Mouse (Mus musculus) granulocyte monocyte progenitor cell, adult 5-6 weeks (primary cell): ENCODE measurements around the gene Slc25a42. TPM values are rescaled to one million over a fixed set of nuclear protein-coding genes. Genes with fewer than 3 reads are reported as not detected.
A peak's percentile ranks its signal among the peaks of the same experiment; 100 is the strongest.

Experiments
- ATAC-seq: replicated peaks from 2 replicates; pipeline ENCODE4 v1.8.0; 2016; ENCODE audit warnings: mild to moderate bottlenecking, moderate TSS enrichment, inconsistent platforms; ENCODE audit not compliant: poor library complexity, severe bottlenecking
- total RNA-seq, 2 experiments: library from RNA; stranded (forward) in 1 of 2; stranded (reverse) in 1 of 2; fragments of 200-712, 200-1000 nt in 1 of 2; fragments of >200 nt in 1 of 2; fragmentation: Nextera tagmentation in 1 of 2; gene quantifications; 2 replicates each; pipeline ENCODE4 v1.2.3; 2014 to 2017

Gene Slc25a42
- total RNA-seq, 2 experiments from 2014 or later, result 0.62 to 3.2 TPM

- no peak for ATAC-seq
Observed at GRCm38 (mm10) chr8:70173320-70173719, 38.8 kb downstream of the Slc25a42 start.

GRCm38 (mm10) chr8:70172043-70172681 is 39.9 kb downstream of the Slc25a42 start, which contains the start of gene Tmem161a:
TSS of gene Tmem161a (plus strand) at chr8:70172356.
- peak; percentile 99 for ATAC-seq

GRCm38 (mm10) chr8:70171240-70171639 is 40.9 kb downstream of the Slc25a42 start:
- ATAC-seq, result no peak

GRCm38 (mm10) chr8:70170748-70171147 is 41.4 kb downstream of the Slc25a42 start:
- no peak for ATAC-seq

- ATAC-seq, result no peak
Observed at GRCm38 (mm10) chr8:70170116-70170515, 42.0 kb downstream of the Slc25a42 start.

GRCm38 (mm10) chr8:70166504-70167110 is 45.5 kb downstream of the Slc25a42 start:
- peak; percentile 89 for ATAC-seq

- no peak for ATAC-seq
Observed at GRCm38 (mm10) chr8:70163316-70163715, 48.8 kb downstream of the Slc25a42 start.

GRCm38 (mm10) chr8:70160015-70160414 is 52.1 kb downstream of the Slc25a42 start:
- ATAC-seq, result no peak

- no peak for ATAC-seq
Observed at GRCm38 (mm10) chr8:70159211-70159610, 52.9 kb downstream of the Slc25a42 start.

GRCm38 (mm10) chr8:70158069-70158853 is 53.8 kb downstream of the Slc25a42 start:
- peak; percentile 88 for ATAC-seq

- no peak for ATAC-seq
Observed at GRCm38 (mm10) chr8:70157240-70157800, 54.8 kb downstream of the Slc25a42 start.

GRCm38 (mm10) chr8:70152537-70153257 is 59.4 kb downstream of the Slc25a42 start:
- peak; percentile 98 for ATAC-seq

- no peak for ATAC-seq
Observed at GRCm38 (mm10) chr8:70150158-70150557, 61.9 kb downstream of the Slc25a42 start.

GRCm38 (mm10) chr8:70147678-70148607 is 64.2 kb downstream of the Slc25a42 start:
- ATAC-seq, result peak; percentile 21; the same call in 1 of the 2 replicates

GRCm38 (mm10) chr8:70139981-70140380 is 72.1 kb downstream of the Slc25a42 start:
- ATAC-seq, result peak; percentile 40

GRCm38 (mm10) chr8:70139026-70139857 is 72.9 kb downstream of the Slc25a42 start, which contains the start of the genes Rfxank, Borcs8 and Mef2b:
TSS of gene Rfxank (minus strand) at chr8:70139154.
TSS of gene Borcs8 (plus strand) at chr8:70139499.
TSS of gene Mef2b (plus strand) at chr8:70139711.
- ATAC-seq, result peak; percentile 95

- no peak for ATAC-seq
Observed at GRCm38 (mm10) chr8:70137890-70138289, 74.2 kb downstream of the Slc25a42 start.

GRCm38 (mm10) chr8:70136591-70136990 is 75.5 kb downstream of the Slc25a42 start:
- ATAC-seq, result no peak
